Mouse (Mus musculus): ENCODE results near the gene 4933400A11Rik. TPM values are rescaled to one million over a fixed set of nuclear protein-coding genes. Genes with fewer than 3 reads are reported as not detected.

The 4933400A11Rik gene
- not detected for total RNA-seq (2023)

GRCm38 (mm10) chrX:169779535-169779934 is at the start of gene 4933400A11Rik:
4933400A11Rik (minus strand) TSS chrX:169779635.

Other genes starting within 250 kb of the 4933400A11Rik start
- gene Mid1, start 94.4 kb downstream of the 4933400A11Rik start, total RNA-seq (2023): 10 to 100 TPM; 22.3 to 44.8 TPM
- gene Gm21887, start 230.0 kb upstream of the 4933400A11Rik start, total RNA-seq (2023): 100 to 1,000 TPM; 417 to 541 TPM